Mouse (Mus musculus) Muller cell, postnatal 12 days (primary cell): ENCODE measurements at regions not wholly inside any gene's neighbourhood (a gene's known extent, or its start where the extent isn't known, plus 50 kb on each side); places are given as distances from the start of the nearest gene placed in this dataset.
"Not testable (repeated sequence)": the region's sequence is repeated elsewhere in the genome, so short reads cannot be mapped to it uniquely, and the experiment has no call there.

Source experiments
- DNase-seq: peaks from one replicate; pipeline ENCODE4 v3.0.0-alpha.2; 2015; ENCODE audit errors: inconsistent ontology term

GRCm38 (mm10) chr14:53134783-53135182 is 639.2 kb upstream of the Olfr1507 start:
- not testable (repeated sequence) for DNase-seq

DNA sequence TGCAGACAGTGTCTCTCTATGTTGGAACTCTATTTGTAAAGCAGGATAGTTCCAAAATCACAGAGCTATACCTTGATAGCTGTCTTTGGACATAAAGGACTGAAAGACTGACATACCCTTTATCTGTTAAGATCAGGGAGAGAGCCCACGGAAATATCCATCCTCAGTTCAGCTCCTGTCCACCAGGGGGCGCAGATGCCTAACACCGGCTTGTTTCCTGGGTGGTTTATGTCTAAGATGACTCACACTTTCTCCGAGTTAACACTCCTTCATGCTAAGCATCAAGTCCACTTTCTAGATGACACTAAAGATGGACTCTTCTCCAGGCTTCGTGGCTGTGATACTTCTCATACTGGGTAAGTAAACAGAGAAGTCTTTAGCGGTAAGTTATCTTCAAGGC is 636.8 kb upstream of the Olfr1507 start:
- DNase-seq, result peak; percentile 45

- not testable (repeated sequence) for DNase-seq
Observed at GRCm38 (mm10) chr14:53121704-53122103, 626.2 kb upstream of the Olfr1507 start.

GRCm38 (mm10) chr14:53109732-53110131 is 614.2 kb upstream of the Olfr1507 start:
- DNase-seq, result not testable (repeated sequence)

DNA sequence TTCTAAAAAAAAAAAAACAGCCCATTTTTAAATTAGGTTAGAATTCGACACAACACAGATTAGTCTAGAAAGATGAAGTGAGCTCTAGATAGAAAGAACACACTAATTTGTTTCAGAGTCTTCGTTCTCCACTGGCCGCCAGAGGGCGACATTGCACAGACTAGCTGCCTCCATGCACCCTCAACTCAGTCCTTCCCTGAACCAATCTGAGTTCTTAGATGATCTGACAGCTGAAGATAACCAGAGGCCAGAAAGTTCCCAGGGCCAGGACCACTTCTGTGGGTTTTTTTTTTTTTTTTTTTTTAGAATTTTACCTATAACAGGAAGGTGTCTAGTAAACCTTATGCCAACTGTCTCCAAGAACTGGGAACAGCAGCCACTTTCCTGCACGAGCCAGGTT is 605.8 kb upstream of the Olfr1507 start:
- peak; percentile 2 for DNase-seq

DNA sequence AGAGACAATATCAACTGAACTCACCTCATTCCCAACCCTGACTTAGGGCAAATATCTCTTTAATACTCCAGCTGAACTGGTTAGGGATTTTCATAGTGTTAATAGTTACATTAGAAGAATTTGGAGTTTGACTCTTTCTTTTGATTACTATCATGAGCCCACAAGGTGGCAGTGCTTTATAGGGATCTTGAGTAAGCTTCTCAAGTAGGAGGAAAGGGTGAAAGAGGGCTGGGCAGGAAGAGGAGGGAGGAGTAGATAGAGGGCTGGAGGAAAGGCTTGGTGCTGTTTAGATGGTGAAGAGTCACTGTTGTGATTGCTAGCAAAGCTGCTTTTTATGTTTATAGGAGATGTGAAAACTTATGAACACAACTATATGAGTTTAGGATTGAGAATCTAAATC is 595.4 kb upstream of the Olfr1507 start:
- DNase-seq, result not testable (repeated sequence)

- not testable (repeated sequence) for DNase-seq
Observed at GRCm38 (mm10) chr14:53081853-53082252, 586.3 kb upstream of the Olfr1507 start.

DNA sequence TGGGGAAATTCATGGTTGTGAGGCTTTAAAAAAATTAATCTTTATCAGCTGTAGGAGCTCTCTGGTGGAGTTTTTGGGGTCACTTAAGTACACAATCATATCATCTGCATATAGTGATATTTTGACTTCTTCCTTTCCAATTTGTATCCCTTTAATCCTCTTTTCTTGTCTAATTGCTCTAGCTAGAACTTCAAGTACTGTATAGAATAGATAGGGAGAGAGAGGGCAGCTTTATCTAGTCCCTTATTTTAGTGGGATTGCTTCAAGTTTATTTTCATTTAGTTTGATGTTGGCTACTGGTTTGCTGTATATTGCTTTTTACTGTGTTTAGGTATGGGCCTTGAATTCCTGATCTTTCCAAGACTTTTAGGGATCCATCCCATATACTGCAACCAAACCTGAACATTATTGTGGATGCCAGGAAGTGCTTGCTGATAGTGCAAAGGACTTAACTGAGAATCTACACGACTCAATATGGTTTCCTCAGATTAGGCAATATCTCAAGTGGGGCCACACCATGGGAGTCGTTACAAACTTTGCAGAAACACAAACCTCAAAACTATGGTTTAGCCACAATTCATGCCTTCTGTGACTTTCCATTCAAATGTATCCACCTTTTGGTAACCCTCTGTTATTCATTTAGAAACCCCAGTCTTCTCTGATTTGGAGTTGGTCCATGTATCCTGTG is 585.6 kb upstream of the Olfr1507 start:
- DNase-seq, result not testable (repeated sequence)

DNA sequence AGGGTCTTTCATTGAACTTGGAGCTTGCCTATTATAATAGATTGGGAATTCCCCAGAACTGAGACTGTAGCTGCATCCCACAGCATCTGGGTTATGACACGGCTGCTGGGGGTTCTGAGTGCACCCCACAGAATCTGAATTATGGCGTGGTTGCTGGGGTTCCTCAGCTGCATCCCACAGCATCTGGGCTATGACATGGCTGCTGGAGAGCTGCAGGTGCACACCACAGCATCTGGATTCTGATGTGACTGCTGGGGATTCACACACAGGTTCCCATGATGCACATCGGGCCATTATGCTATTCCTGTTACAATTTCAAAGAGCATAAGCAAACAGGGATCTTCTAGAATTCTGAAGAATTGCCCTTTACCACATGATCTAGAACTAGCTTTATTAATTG is 585.0 kb upstream of the Olfr1507 start:
- DNase-seq, result not testable (repeated sequence)

GRCm38 (mm10) chr14:53075937-53076336 is 580.4 kb upstream of the Olfr1507 start:
- not testable (repeated sequence) for DNase-seq

DNA sequence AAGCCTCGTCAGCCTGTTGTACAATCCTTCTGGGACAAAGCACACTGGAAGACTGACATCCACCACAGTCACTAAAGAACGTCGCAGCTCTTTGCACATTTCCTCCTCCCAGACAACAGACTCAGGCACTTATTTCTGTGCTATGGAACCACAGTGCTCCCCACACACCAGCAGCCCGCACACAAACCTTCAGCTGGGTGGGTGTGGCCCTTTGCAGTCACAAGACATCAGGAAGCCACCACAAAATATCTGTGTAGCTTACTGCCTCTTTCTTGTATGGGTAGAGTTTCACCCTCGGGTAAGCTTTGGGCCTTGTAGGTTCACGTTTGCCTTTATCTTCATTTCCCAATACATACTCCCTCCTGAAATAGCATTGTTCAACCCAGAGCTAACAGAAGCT is 577.6 kb upstream of the Olfr1507 start:
- not testable (repeated sequence) for DNase-seq

- DNase-seq, result not testable (repeated sequence)
Observed at GRCm38 (mm10) chr14:53072502-53072901, 577.0 kb upstream of the Olfr1507 start.

GRCm38 (mm10) chr14:53054439-53054838 is 558.9 kb upstream of the Olfr1507 start:
- not testable (repeated sequence) for DNase-seq

DNA sequence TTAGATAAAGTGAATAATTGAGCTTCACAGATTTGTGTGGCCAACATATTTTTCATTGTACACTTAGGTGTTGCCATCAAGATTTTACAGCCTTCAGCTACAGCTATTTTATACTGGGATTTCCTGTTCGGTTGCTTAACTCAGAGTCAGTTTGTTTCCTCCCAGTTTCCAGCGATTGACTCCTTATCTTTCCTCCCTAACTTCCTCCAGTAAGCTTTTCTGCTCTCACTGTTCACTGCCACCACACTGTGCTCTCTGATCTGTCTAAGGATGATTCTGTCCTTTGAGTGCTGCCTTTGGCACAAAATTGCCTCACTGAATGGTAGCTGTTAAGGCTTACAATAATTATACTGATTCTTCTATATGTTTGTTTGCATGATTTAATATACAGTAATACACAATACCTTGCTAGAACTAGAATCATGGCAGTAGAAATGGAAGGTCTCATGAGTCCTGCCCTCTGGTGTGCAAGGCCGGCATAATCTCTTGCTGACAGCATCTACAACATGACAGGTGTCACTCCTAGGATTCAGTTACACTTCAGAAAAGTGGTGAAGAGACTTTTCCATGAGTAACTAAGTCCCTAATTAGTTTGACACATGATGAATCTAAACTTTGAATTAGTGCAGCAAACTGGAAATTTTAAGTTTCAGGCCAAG is 558.0 kb upstream of the Olfr1507 start:
- not testable (repeated sequence) for DNase-seq

- DNase-seq, result not testable (repeated sequence)
Observed at GRCm38 (mm10) chr14:53047683-53048082, 552.1 kb upstream of the Olfr1507 start.

DNA sequence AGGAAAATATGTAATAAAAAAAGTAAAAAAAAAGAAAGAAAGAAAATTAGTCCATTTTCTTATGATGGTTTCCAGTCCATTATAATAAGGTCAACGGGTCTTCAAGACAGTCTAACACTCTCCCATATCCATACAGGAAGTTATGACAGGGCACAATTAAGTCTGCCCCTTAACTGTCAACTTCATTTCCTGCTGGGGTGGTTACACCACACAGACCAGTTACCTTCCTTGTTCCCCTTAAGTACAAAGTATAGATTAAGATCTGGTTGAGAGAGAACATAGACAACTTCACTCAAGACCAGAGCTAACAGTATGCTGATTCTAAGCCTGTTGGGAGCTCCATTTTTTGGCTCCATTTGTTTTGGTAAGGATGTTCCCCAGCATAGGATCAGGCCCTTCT is 551.4 kb upstream of the Olfr1507 start:
- not testable (repeated sequence) for DNase-seq

DNA sequence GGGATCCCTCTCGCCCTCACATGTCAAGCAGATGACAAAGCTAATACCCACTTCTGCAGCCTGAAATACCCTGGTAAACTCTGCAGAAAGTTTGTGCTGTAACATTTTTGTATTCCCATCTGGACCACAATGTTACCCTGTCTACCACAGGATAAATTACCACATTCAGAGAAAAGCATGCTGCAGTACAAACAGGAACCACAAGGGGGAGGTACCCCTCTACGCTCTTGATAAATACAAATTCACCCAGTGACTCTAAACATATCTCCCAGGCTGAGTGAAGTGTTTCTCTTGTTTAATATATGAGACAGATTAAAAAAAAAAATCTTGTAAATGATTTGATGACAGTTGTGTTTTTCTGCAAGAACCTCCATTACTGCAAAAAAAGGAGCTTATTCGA is 549.8 kb upstream of the Olfr1507 start:
- not testable (repeated sequence) for DNase-seq

GRCm38 (mm10) chr14:53044101-53044500 is 548.6 kb upstream of the Olfr1507 start:
- DNase-seq, result not testable (repeated sequence)

DNA sequence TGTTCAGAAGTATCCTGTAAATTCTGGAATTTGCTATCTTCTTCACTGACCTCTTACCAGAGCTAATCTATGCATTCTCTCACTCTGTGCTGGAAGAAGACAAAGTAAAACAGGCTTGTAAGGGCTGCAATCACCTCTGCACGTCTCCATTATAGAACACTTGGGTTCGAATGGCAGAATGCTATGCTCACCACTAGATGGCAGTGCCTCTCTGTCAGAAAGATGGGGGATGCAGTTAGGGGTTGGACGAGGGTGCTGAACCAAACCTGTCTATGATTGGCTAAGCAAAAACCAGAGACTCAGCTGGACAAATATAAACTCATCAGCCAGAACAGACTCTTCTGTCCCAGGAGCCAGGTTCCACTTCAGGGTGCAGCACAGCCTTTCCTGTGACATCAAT is 546.5 kb upstream of the Olfr1507 start:
- DNase-seq, result not testable (repeated sequence)

DNA sequence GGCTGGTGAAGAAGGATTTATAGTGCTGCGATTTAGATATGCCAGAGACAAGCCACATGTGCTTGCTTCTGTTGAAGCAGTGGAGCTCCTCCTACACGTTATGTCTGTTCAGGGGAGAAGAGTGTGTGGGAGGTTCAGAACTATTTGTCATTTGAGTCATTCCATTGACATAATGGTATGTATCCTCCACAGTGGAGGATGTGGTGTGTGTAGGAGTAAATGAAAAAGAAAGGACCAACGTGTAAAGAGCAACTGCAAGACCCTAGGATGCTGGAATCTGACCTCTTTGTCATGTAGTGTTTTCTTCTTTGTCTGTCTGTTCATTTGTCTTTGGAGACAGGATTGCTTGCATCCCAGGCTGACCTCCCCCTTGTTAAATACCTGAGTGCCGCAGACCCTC is 543.9 kb upstream of the Olfr1507 start:
- DNase-seq, result peak; percentile 36

- DNase-seq, result not testable (repeated sequence)
Observed at GRCm38 (mm10) chr14:53034940-53035339, 539.4 kb upstream of the Olfr1507 start.

DNA sequence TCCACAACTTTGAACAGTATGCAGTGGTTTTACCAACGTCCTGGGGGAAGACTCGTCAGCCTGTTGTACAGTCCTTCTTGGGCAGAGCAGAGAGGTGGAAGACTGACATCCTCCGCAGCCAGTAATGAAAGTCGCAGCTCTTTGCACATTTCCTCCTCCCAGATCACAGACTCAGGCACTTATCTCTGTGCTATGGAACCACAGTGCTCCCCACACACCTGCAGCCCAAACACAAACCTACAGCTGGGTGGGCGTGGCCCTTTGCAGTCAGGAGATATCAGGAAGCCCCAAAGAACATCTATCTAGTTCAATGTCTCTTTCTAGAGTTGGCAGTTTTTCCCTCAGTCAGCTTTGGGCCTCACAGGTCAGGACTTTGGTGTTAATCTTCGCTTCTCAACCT is 537.7 kb upstream of the Olfr1507 start:
- DNase-seq, result not testable (repeated sequence)

GRCm38 (mm10) chr14:53032498-53032897 is 536.9 kb upstream of the Olfr1507 start:
- DNase-seq, result not testable (repeated sequence)
